Mouse (Mus musculus): Measurements from ENCODE around the gene Bsn. TPM values are rescaled to one million over a fixed set of nuclear protein-coding genes. Genes with fewer than 3 reads are reported as not detected.

Bsn gene
- polyA plus RNA-seq, 1 experiment from 2014 or later, result 0.06 TPM

GRCm38 (mm10) chr9:108143470-108143869 lies 46.7 kb downstream of the Bsn start:
- Histone ChIP-seq H3K9ac (replicated peaks; ENCODE audit: low read depth) (no peak overlapping the region), H3K36me3 (ENCODE audit: insufficient read depth, low read length) (no peaks in the 10 kb centered on the region), H3K9me3 (ENCODE audit: low read length) (no peaks in the 10 kb centered on the region), H3K27ac (ENCODE audit: low read length) (no peak overlapping the region), H3K4me2 (replicated peaks; ENCODE audit: low read depth, low read length) (no peak overlapping the region), H3K27me3 (replicated peaks; ENCODE audit: insufficient read depth, low read length) (no peaks in the 10 kb centered on the region), H3K4me1 (ENCODE audit: insufficient read depth, low read depth, low read length) (0 out of 2 replicates have a peak, but pooled peaks cover 3% of the 10 kb centered on the region), H3K4me3 (ENCODE audit: low read depth, low read length) (no peak overlapping the region)
- TF ChIP-seq CTCF (IDR thresholded peaks at IDR 0.05), result no peak
- no peak for TF ChIP-seq EP300 (IDR thresholded peaks at IDR 0.05)
- ATAC-seq, result no peak
- no peak for DNase-seq (ENCODE audit: low spot score)
- 79% methylated on average over 2 of the region's 2 CpGs for WGBS

- H3K9me3 ChIP-seq (ENCODE audit: low read length), result no peaks in the 10 kb centered on the region
- DNase-seq (ENCODE audit: low spot score) (no peak), ATAC-seq (no peak)
- 67% methylated on average over 10 of the region's 10 CpGs for WGBS
- TF ChIP-seq EP300 (IDR thresholded peaks at IDR 0.05), result no peak
- TF ChIP-seq CTCF (IDR thresholded peaks at IDR 0.05), result no peak
- H3K4me2 ChIP-seq (replicated peaks; ENCODE audit: low read depth, low read length), result no peak overlapping the region
- H3K4me1 ChIP-seq (ENCODE audit: insufficient read depth, low read depth, low read length), result 0 out of 2 replicates have a peak, but pooled peaks cover 3% of the 10 kb centered on the region
- no peaks in the 10 kb centered on the region for H3K36me3 ChIP-seq (ENCODE audit: insufficient read depth, low read length)
- no peak overlapping the region for H3K4me3 ChIP-seq (ENCODE audit: low read depth, low read length)
- H3K27me3 ChIP-seq (replicated peaks; ENCODE audit: insufficient read depth, low read length), result no peaks in the 10 kb centered on the region
- no peak overlapping the region for H3K9ac ChIP-seq (replicated peaks; ENCODE audit: low read depth)
- H3K27ac ChIP-seq (ENCODE audit: low read length), result no peak overlapping the region
Measured at GRCm38 (mm10) chr9:108141387-108141786, 48.8 kb downstream of the Bsn start.

- TF ChIP-seq CTCF (IDR thresholded peaks at IDR 0.05) (peak; percentile 54), EP300 (IDR thresholded peaks at IDR 0.05) (no peak)
- ATAC-seq (no peak), DNase-seq (ENCODE audit: low spot score) (no peak)
- Histone ChIP-seq H3K9me3 (ENCODE audit: low read length) (no peaks in the 10 kb centered on the region), H3K4me1 (ENCODE audit: insufficient read depth, low read depth, low read length) (0 out of 2 replicates have a peak, but pooled peaks cover 3% of the 10 kb centered on the region), H3K36me3 (ENCODE audit: insufficient read depth, low read length) (no peaks in the 10 kb centered on the region), H3K9ac (replicated peaks; ENCODE audit: low read depth) (no peak overlapping the region), H3K27ac (ENCODE audit: low read length) (no peak overlapping the region), H3K4me2 (replicated peaks; ENCODE audit: low read depth, low read length) (no peak overlapping the region), H3K27me3 (replicated peaks; ENCODE audit: insufficient read depth, low read length) (no peaks in the 10 kb centered on the region), H3K4me3 (ENCODE audit: low read depth, low read length) (no peak overlapping the region)
- 74% methylated on average over 7 of the region's 7 CpGs for WGBS
Measured at GRCm38 (mm10) chr9:108139963-108140695, 50.1 kb downstream of the Bsn start.

- no peak for TF ChIP-seq CTCF (IDR thresholded peaks at IDR 0.05)
- no peak for TF ChIP-seq EP300 (IDR thresholded peaks at IDR 0.05)
- WGBS, result 82% methylated on average over 17 of the region's 17 CpGs
- H3K36me3 ChIP-seq (ENCODE audit: insufficient read depth, low read length), result no peaks in the 10 kb centered on the region
- H3K4me2 ChIP-seq (replicated peaks; ENCODE audit: low read depth, low read length), result no peak overlapping the region
- no peak overlapping the region for H3K4me3 ChIP-seq (ENCODE audit: low read depth, low read length)
- no peak for DNase-seq (ENCODE audit: low spot score)
- H3K9me3 ChIP-seq (ENCODE audit: low read length), result no peaks in the 10 kb centered on the region
- 0 out of 2 replicates have a peak, but pooled peaks cover 3% of the 10 kb centered on the region for H3K4me1 ChIP-seq (ENCODE audit: insufficient read depth, low read depth, low read length)
- H3K27me3 ChIP-seq (replicated peaks; ENCODE audit: insufficient read depth, low read length), result no peaks in the 10 kb centered on the region
- no peak for ATAC-seq
- H3K27ac ChIP-seq (ENCODE audit: low read length), result no peak overlapping the region
- no peak overlapping the region for H3K9ac ChIP-seq (replicated peaks; ENCODE audit: low read depth)
Measured at GRCm38 (mm10) chr9:108139169-108139962, 50.8 kb downstream of the Bsn start.

GRCm38 (mm10) chr9:108138118-108138517 lies 52.1 kb downstream of the Bsn start:
- Histone ChIP-seq H3K4me2 (replicated peaks; ENCODE audit: low read depth, low read length) (no peak overlapping the region), H3K4me3 (ENCODE audit: low read depth, low read length) (no peak overlapping the region), H3K36me3 (ENCODE audit: insufficient read depth, low read length) (no peaks in the 10 kb centered on the region), H3K27ac (ENCODE audit: low read length) (no peak overlapping the region), H3K4me1 (ENCODE audit: insufficient read depth, low read depth, low read length) (no peaks in the 10 kb centered on the region), H3K27me3 (replicated peaks; ENCODE audit: insufficient read depth, low read length) (no peaks in the 10 kb centered on the region), H3K9ac (replicated peaks; ENCODE audit: low read depth) (no peak overlapping the region), H3K9me3 (ENCODE audit: low read length) (no peaks in the 10 kb centered on the region)
- no peak for ATAC-seq
- DNase-seq (ENCODE audit: low spot score), result no peak
- 67% methylated on average over 6 of the region's 6 CpGs for WGBS
- TF ChIP-seq EP300 (IDR thresholded peaks at IDR 0.05), result no peak
- TF ChIP-seq CTCF (IDR thresholded peaks at IDR 0.05), result no peak

GRCm38 (mm10) chr9:108137523-108137922 lies 52.7 kb downstream of the Bsn start:
- H3K4me2 ChIP-seq (replicated peaks; ENCODE audit: low read depth, low read length), result no peak overlapping the region
- 25% methylated on average over 17 of the region's 17 CpGs for WGBS
- H3K36me3 ChIP-seq (ENCODE audit: insufficient read depth, low read length), result no peaks in the 10 kb centered on the region
- no peaks in the 10 kb centered on the region for H3K27me3 ChIP-seq (replicated peaks; ENCODE audit: insufficient read depth, low read length)
- TF ChIP-seq CTCF (IDR thresholded peaks at IDR 0.05) (no peak), EP300 (IDR thresholded peaks at IDR 0.05) (no peak)
- no peaks in the 10 kb centered on the region for H3K4me1 ChIP-seq (ENCODE audit: insufficient read depth, low read depth, low read length)
- H3K4me3 ChIP-seq (ENCODE audit: low read depth, low read length), result no peak overlapping the region
- no peaks in the 10 kb centered on the region for H3K9me3 ChIP-seq (ENCODE audit: low read length)
- ATAC-seq, result no peak
- no peak for DNase-seq (ENCODE audit: low spot score)
- H3K27ac ChIP-seq (ENCODE audit: low read length), result no peak overlapping the region
- H3K9ac ChIP-seq (replicated peaks; ENCODE audit: low read depth), result no peak overlapping the region
